Mouse (Mus musculus): ENCODE measurements around the gene Adamts5. TPM values are rescaled to one million over a fixed set of nuclear protein-coding genes. Genes with fewer than 3 reads are reported as not detected.

The Adamts5 gene
- polyA plus RNA-seq, 1 experiment from 2014 or later = 1.2 TPM

DNA sequence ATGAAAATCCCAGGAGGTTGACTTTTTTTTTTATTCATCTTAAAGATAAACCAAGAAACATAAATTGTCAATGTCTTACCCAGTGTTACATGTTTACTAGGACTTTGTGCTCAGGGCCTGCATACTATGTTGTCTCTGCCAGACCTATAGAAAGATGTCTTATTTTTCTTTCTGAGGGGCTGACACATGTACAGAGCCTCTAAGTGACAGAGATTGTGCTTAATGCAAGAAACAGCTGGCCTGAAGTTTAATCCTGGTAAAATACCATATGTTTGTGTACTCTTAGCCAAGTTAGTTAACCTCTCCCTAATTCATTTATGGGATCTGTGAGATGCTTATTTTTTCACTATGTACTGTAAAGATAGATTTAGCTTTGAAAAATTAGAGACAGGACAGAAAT lies 30.4 kb downstream of the Adamts5 start:
- no peak overlapping the region for H3K4me3 ChIP-seq (ENCODE audit: low read depth, low read length)
- H3K4me1 ChIP-seq (replicated peaks; ENCODE audit: control insufficient read depth, insufficient read depth, low read length) = no peaks in the 10 kb centered on the region

GRCm38 (mm10) chr16:85864691-85865389 lies 36.8 kb downstream of the Adamts5 start:
- WGBS = 88% methylated on average over 4 of the region's 4 CpGs
- no peaks in the 10 kb centered on the region for H3K27me3 ChIP-seq (replicated peaks; ENCODE audit: control insufficient read depth, insufficient read depth, low read length)
- no peaks in the 10 kb centered on the region for H3K4me1 ChIP-seq (replicated peaks; ENCODE audit: control insufficient read depth, insufficient read depth, low read length)
- no peaks in the 10 kb centered on the region for H3K9me3 ChIP-seq (ENCODE audit: control insufficient read depth, low read length)
- H3K4me2 ChIP-seq (ENCODE audit: low read length) = no peak overlapping the region
- ATAC-seq (replicated peaks; ENCODE audit: low FRiP score, low TSS enrichment, low read depth) = no peak
- no peak overlapping the region for H3K4me3 ChIP-seq (ENCODE audit: low read depth, low read length)
- no peaks in the 10 kb centered on the region for H3K36me3 ChIP-seq (ENCODE audit: control insufficient read depth, insufficient read depth, low read length)
- no peak for DNase-seq (ENCODE audit: low spot score)
- no peak overlapping the region for H3K9ac ChIP-seq (ENCODE audit: low read length)
- no peak overlapping the region for H3K27ac ChIP-seq (ENCODE audit: low read depth)

More for the DNA sequence above, 30.4 kb downstream of the Adamts5 start:
- Histone ChIP-seq H3K9me3 (ENCODE audit: control insufficient read depth, low read length) (no peaks in the 10 kb centered on the region), H3K9ac (ENCODE audit: low read length) (no peak overlapping the region), H3K4me2 (ENCODE audit: low read length) (no peak overlapping the region), H3K27me3 (replicated peaks; ENCODE audit: control insufficient read depth, insufficient read depth, low read length) (no peaks in the 10 kb centered on the region), H3K27ac (ENCODE audit: low read depth) (no peak overlapping the region), H3K36me3 (ENCODE audit: control insufficient read depth, insufficient read depth, low read length) (no peaks in the 10 kb centered on the region)
- no peak for DNase-seq (ENCODE audit: low spot score)
- ATAC-seq (replicated peaks; ENCODE audit: low FRiP score, low TSS enrichment, low read depth) = no peak

DNA sequence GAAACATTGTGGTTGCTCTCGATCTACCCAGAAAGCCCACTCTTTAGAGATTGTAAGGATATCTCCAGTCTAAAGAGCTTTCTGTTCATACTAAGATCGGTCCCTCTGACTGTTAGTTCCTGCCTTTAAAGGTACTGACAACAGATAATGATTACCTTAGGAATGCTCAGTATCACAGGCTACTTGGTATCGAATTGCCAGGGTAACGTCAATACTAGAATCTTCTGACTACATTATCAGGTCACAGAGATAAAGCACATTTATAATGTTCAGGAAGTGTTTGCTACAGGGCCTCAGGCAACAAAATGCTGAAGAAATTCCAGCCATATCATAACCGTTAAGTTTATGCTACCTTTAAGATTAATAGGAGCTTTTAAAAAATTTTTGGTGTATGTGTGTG lies 47.1 kb downstream of the Adamts5 start:
- no peak for ATAC-seq (replicated peaks; ENCODE audit: low FRiP score, low TSS enrichment, low read depth)
- DNase-seq (ENCODE audit: low spot score) = no peak
- Histone ChIP-seq H3K9ac (ENCODE audit: low read length) (no peak overlapping the region), H3K4me3 (ENCODE audit: low read depth, low read length) (no peak overlapping the region), H3K4me1 (replicated peaks; ENCODE audit: control insufficient read depth, insufficient read depth, low read length) (no peaks in the 10 kb centered on the region), H3K27ac (ENCODE audit: low read depth) (no peak overlapping the region), H3K4me2 (ENCODE audit: low read length) (no peak overlapping the region), H3K9me3 (ENCODE audit: control insufficient read depth, low read length) (no peaks in the 10 kb centered on the region), H3K36me3 (ENCODE audit: control insufficient read depth, insufficient read depth, low read length) (no peaks in the 10 kb centered on the region), H3K27me3 (replicated peaks; ENCODE audit: control insufficient read depth, insufficient read depth, low read length) (no peaks in the 10 kb centered on the region)
- WGBS = 75% methylated on average over 5 of the region's 5 CpGs

GRCm38 (mm10) chr16:85827066-85827465 lies 74.6 kb downstream of the Adamts5 start:
- H3K4me1 ChIP-seq (replicated peaks; ENCODE audit: control insufficient read depth, insufficient read depth, low read length) = no peaks in the 10 kb centered on the region
- no peaks in the 10 kb centered on the region for H3K36me3 ChIP-seq (ENCODE audit: control insufficient read depth, insufficient read depth, low read length)

GRCm38 (mm10) chr16:85822330-85822916 lies 79.2 kb downstream of the Adamts5 start:
- H3K9me3 ChIP-seq (ENCODE audit: control insufficient read depth, low read length) = no peaks in the 10 kb centered on the region
- no peaks in the 10 kb centered on the region for H3K27me3 ChIP-seq (replicated peaks; ENCODE audit: control insufficient read depth, insufficient read depth, low read length)
- H3K36me3 ChIP-seq (ENCODE audit: control insufficient read depth, insufficient read depth, low read length) = no peaks in the 10 kb centered on the region
- ATAC-seq (replicated peaks; ENCODE audit: low FRiP score, low TSS enrichment, low read depth) (no peak), DNase-seq (ENCODE audit: low spot score) (no peak)
- H3K4me2 ChIP-seq (ENCODE audit: low read length) = no peak overlapping the region
- no peak overlapping the region for H3K9ac ChIP-seq (ENCODE audit: low read length)
- WGBS = 57% methylated on average over 5 of the region's 5 CpGs
- no peaks in the 10 kb centered on the region for H3K4me1 ChIP-seq (replicated peaks; ENCODE audit: control insufficient read depth, insufficient read depth, low read length)
- H3K27ac ChIP-seq (ENCODE audit: low read depth) = no peak overlapping the region
- H3K4me3 ChIP-seq (ENCODE audit: low read depth, low read length) = no peak overlapping the region

More at GRCm38 (mm10) chr16:85827066-85827465, 74.6 kb downstream of the Adamts5 start:
- no peak for DNase-seq (ENCODE audit: low spot score)
- no peak for ATAC-seq (replicated peaks; ENCODE audit: low FRiP score, low TSS enrichment, low read depth)
- Histone ChIP-seq H3K9ac (ENCODE audit: low read length) (no peak overlapping the region), H3K9me3 (ENCODE audit: control insufficient read depth, low read length) (no peaks in the 10 kb centered on the region), H3K27ac (ENCODE audit: low read depth) (no peak overlapping the region), H3K4me2 (ENCODE audit: low read length) (no peak overlapping the region), H3K27me3 (replicated peaks; ENCODE audit: control insufficient read depth, insufficient read depth, low read length) (no peaks in the 10 kb centered on the region), H3K4me3 (ENCODE audit: low read depth, low read length) (no peak overlapping the region)
- 72% methylated on average over 3 of the region's 3 CpGs for WGBS

DNA sequence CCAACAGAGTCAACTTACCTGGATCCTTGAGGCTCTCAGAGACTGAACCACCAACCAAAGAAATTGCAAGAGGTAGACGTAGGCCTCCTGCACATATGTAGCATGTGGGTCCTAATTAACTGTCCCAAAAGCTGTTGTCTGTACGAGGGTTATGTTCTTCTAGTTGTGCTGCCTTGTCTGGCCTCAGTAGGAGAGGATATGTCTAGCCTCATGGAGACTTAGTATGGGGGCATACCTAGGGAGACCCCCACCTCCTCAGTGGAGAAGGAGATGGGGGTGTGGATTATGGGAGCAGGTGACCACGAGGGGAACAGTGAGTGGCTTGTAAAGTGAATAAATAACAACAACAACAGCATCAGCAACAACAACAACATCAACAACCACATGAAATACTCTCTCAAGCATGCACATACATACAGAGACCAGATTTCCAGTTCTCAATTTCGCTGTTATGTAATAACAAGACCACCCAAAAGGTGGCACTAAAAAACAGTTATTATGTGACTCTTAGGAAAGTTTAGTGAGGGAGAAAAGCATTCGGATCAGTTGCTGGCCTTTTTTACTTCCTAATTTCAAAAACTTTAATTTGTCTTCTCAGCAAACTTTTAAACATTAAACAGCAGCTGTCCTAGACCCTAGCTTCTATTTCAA lies 81.7 kb downstream of the Adamts5 start:
- H3K9ac ChIP-seq (ENCODE audit: low read length) = no peak overlapping the region
- no peak overlapping the region for H3K4me2 ChIP-seq (ENCODE audit: low read length)
- no peaks in the 10 kb centered on the region for H3K27me3 ChIP-seq (replicated peaks; ENCODE audit: control insufficient read depth, insufficient read depth, low read length)
- no peak for ATAC-seq (replicated peaks; ENCODE audit: low FRiP score, low TSS enrichment, low read depth)
- H3K4me1 ChIP-seq (replicated peaks; ENCODE audit: control insufficient read depth, insufficient read depth, low read length) = no peaks in the 10 kb centered on the region
- no peaks in the 10 kb centered on the region for H3K9me3 ChIP-seq (ENCODE audit: control insufficient read depth, low read length)
- no peak for DNase-seq (ENCODE audit: low spot score)
- no peak overlapping the region for H3K27ac ChIP-seq (ENCODE audit: low read depth)
- no peak overlapping the region for H3K4me3 ChIP-seq (ENCODE audit: low read depth, low read length)
- no peaks in the 10 kb centered on the region for H3K36me3 ChIP-seq (ENCODE audit: control insufficient read depth, insufficient read depth, low read length)
- 53% methylated on average over 5 of the region's 5 CpGs for WGBS

- no peak overlapping the region for H3K4me2 ChIP-seq (ENCODE audit: low read length)
- no peak for ATAC-seq (replicated peaks; ENCODE audit: low FRiP score, low TSS enrichment, low read depth)
- H3K9me3 ChIP-seq (ENCODE audit: control insufficient read depth, low read length) = no peaks in the 10 kb centered on the region
- 89% methylated on average over 2 of the region's 2 CpGs for WGBS
- no peaks in the 10 kb centered on the region for H3K4me1 ChIP-seq (replicated peaks; ENCODE audit: control insufficient read depth, insufficient read depth, low read length)
- H3K36me3 ChIP-seq (ENCODE audit: control insufficient read depth, insufficient read depth, low read length) = no peaks in the 10 kb centered on the region
- H3K27me3 ChIP-seq (replicated peaks; ENCODE audit: control insufficient read depth, insufficient read depth, low read length) = no peaks in the 10 kb centered on the region
- no peak overlapping the region for H3K27ac ChIP-seq (ENCODE audit: low read depth)
- no peak overlapping the region for H3K9ac ChIP-seq (ENCODE audit: low read length)
- DNase-seq (ENCODE audit: low spot score) = no peak
- no peak overlapping the region for H3K4me3 ChIP-seq (ENCODE audit: low read depth, low read length)
Measured at GRCm38 (mm10) chr16:85814116-85814515, 87.5 kb downstream of the Adamts5 start.

- Histone ChIP-seq H3K9me3 (ENCODE audit: control insufficient read depth, low read length) (no peaks in the 10 kb centered on the region), H3K27ac (ENCODE audit: low read depth) (no peak overlapping the region), H3K4me1 (replicated peaks; ENCODE audit: control insufficient read depth, insufficient read depth, low read length) (peaks cover 9% of the 10 kb centered on the region; the same call in 1 of the 2 replicates), H3K27me3 (replicated peaks; ENCODE audit: control insufficient read depth, insufficient read depth, low read length) (no peaks in the 10 kb centered on the region), H3K9ac (ENCODE audit: low read length) (no peak overlapping the region), H3K4me3 (ENCODE audit: low read depth, low read length) (no peak overlapping the region), H3K36me3 (ENCODE audit: control insufficient read depth, insufficient read depth, low read length) (no peaks in the 10 kb centered on the region), H3K4me2 (ENCODE audit: low read length) (no peak overlapping the region)
- ATAC-seq (replicated peaks; ENCODE audit: low FRiP score, low TSS enrichment, low read depth) = no peak
- peak; percentile 78 for DNase-seq (ENCODE audit: low spot score)
- WGBS = 9% methylated on average over 2 of the region's 2 CpGs
Measured at GRCm38 (mm10) chr16:85807626-85808025, 94.0 kb downstream of the Adamts5 start.
